Mouse (Mus musculus): ENCODE data around the gene Chmp6. TPM values are rescaled to one million over a fixed set of nuclear protein-coding genes. Genes with fewer than 3 reads are reported as not detected.

The Chmp6 gene
- total and polyA plus RNA-seq, 2 experiments from 2014 or later = 115 to 117 TPM

DNA sequence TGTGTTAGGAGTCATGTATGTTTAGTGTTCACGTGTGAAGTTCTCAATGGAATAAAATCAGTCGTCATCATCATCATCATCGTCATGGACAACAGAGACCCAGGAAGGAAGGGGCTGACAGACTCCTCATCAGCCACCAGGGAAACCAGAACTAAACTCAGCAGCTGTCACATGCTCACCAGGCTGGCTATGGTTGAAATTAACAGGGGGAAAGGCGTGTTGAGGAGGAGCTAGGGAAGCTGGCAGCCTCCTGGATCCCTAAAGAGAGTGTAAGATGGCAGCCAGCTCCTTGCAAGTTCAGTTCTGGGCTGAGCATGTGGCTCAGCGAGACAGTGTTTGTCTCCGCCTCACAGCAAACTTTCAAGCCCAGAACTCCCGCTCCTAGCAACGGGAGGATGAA is 21.5 kb downstream of the Chmp6 start:
- Histone ChIP-seq H3K4me3 (ENCODE audit: low read length) (no peak overlapping the region), H3K4me2 (ENCODE audit: low read depth, low read length) (no peak overlapping the region), H3K9ac (replicated peaks; ENCODE audit: low read length) (no peak overlapping the region), H3K36me3 (ENCODE audit: insufficient read depth, low read length) (no peaks in the 10 kb centered on the region), H3K9me3 (ENCODE audit: low read length) (no peaks in the 10 kb centered on the region), H3K27me3 (ENCODE audit: insufficient read depth, low read length) (no peaks in the 10 kb centered on the region), H3K4me1 (ENCODE audit: insufficient read depth, low read length) (peaks cover 7% of the 10 kb centered on the region), H3K27ac (no peak overlapping the region)
- DNase-seq (ENCODE audit: low spot score) (no peak), ATAC-seq (no peak)
- WGBS = 60% methylated on average over 8 of the region's 8 CpGs
- no peak for TF ChIP-seq CTCF (IDR thresholded peaks at IDR 0.05; ENCODE audit: low read depth)

- Histone ChIP-seq H3K9me3 (ENCODE audit: low read length) (no peaks in the 10 kb centered on the region), H3K27ac (no peak overlapping the region), H3K27me3 (ENCODE audit: insufficient read depth, low read length) (no peaks in the 10 kb centered on the region), H3K4me3 (ENCODE audit: low read length) (no peak overlapping the region), H3K4me1 (ENCODE audit: insufficient read depth, low read length) (peaks cover 12% of the 10 kb centered on the region), H3K4me2 (ENCODE audit: low read depth, low read length) (no peak overlapping the region), H3K36me3 (ENCODE audit: insufficient read depth, low read length) (no peaks in the 10 kb centered on the region), H3K9ac (replicated peaks; ENCODE audit: low read length) (no peak overlapping the region)
- 24% methylated on average over 6 of the region's 6 CpGs for WGBS
- peak; percentile 87 for TF ChIP-seq CTCF (IDR thresholded peaks at IDR 0.05; ENCODE audit: low read depth)
- ATAC-seq (peak; percentile 14; the same call in 1 of the 2 replicates), DNase-seq (ENCODE audit: low spot score) (peak; percentile 82)
These were observed 22.2 kb downstream of the Chmp6 start for GRCm38 (mm10) chr11:119935457-119935856.

- Histone ChIP-seq H3K4me1 (ENCODE audit: insufficient read depth, low read length) (peaks cover 22% of the 10 kb centered on the region), H3K9me3 (ENCODE audit: low read length) (no peaks in the 10 kb centered on the region), H3K36me3 (ENCODE audit: insufficient read depth, low read length) (no peaks in the 10 kb centered on the region), H3K27ac (no peak overlapping the region; the same call in 1 of the 2 replicates), H3K9ac (replicated peaks; ENCODE audit: low read length) (no peak overlapping the region), H3K4me3 (ENCODE audit: low read length) (no peak overlapping the region), H3K27me3 (ENCODE audit: insufficient read depth, low read length) (no peaks in the 10 kb centered on the region), H3K4me2 (ENCODE audit: low read depth, low read length) (no peak overlapping the region)
- no peak for TF ChIP-seq CTCF (IDR thresholded peaks at IDR 0.05; ENCODE audit: low read depth)
- 65% methylated on average over 2 of the region's 2 CpGs for WGBS
- DNase-seq (ENCODE audit: low spot score) = no peak
- ATAC-seq = no peak
These were observed 23.2 kb downstream of the Chmp6 start for GRCm38 (mm10) chr11:119936456-119936855.

GRCm38 (mm10) chr11:119937216-119937615 is 24.0 kb downstream of the Chmp6 start:
- Histone ChIP-seq H3K9ac (replicated peaks; ENCODE audit: low read length) (no peak overlapping the region), H3K4me3 (ENCODE audit: low read length) (no peak overlapping the region), H3K9me3 (ENCODE audit: low read length) (no peaks in the 10 kb centered on the region), H3K27ac (no peak overlapping the region), H3K4me2 (ENCODE audit: low read depth, low read length) (0 out of 2 replicates have a peak overlapping the region, but pooled peaks have one; percentile 11), H3K27me3 (ENCODE audit: insufficient read depth, low read length) (no peaks in the 10 kb centered on the region), H3K36me3 (ENCODE audit: insufficient read depth, low read length) (no peaks in the 10 kb centered on the region), H3K4me1 (ENCODE audit: insufficient read depth, low read length) (peaks cover 26% of the 10 kb centered on the region)
- DNase-seq (ENCODE audit: low spot score) (no peak), ATAC-seq (no peak)
- no peak for TF ChIP-seq CTCF (IDR thresholded peaks at IDR 0.05; ENCODE audit: low read depth)
- WGBS = 41% methylated on average over 12 of the region's 12 CpGs

GRCm38 (mm10) chr11:119937772-119938502 is 24.7 kb downstream of the Chmp6 start:
- no peak overlapping the region for H3K27ac ChIP-seq
- no peak overlapping the region for H3K4me2 ChIP-seq (ENCODE audit: low read depth, low read length)
- no peaks in the 10 kb centered on the region for H3K36me3 ChIP-seq (ENCODE audit: insufficient read depth, low read length)
- ATAC-seq (no peak), DNase-seq (ENCODE audit: low spot score) (no peak)
- TF ChIP-seq CTCF (IDR thresholded peaks at IDR 0.05; ENCODE audit: low read depth) = no peak
- H3K9me3 ChIP-seq (ENCODE audit: low read length) = no peaks in the 10 kb centered on the region
- H3K9ac ChIP-seq (replicated peaks; ENCODE audit: low read length) = 0 out of 2 replicates have a peak overlapping the region, but pooled peaks have one; percentile 13
- H3K27me3 ChIP-seq (ENCODE audit: insufficient read depth, low read length) = no peaks in the 10 kb centered on the region
- peaks cover 26% of the 10 kb centered on the region for H3K4me1 ChIP-seq (ENCODE audit: insufficient read depth, low read length)
- no peak overlapping the region for H3K4me3 ChIP-seq (ENCODE audit: low read length)
- 58% methylated on average over 19 of the region's 19 CpGs for WGBS

DNA sequence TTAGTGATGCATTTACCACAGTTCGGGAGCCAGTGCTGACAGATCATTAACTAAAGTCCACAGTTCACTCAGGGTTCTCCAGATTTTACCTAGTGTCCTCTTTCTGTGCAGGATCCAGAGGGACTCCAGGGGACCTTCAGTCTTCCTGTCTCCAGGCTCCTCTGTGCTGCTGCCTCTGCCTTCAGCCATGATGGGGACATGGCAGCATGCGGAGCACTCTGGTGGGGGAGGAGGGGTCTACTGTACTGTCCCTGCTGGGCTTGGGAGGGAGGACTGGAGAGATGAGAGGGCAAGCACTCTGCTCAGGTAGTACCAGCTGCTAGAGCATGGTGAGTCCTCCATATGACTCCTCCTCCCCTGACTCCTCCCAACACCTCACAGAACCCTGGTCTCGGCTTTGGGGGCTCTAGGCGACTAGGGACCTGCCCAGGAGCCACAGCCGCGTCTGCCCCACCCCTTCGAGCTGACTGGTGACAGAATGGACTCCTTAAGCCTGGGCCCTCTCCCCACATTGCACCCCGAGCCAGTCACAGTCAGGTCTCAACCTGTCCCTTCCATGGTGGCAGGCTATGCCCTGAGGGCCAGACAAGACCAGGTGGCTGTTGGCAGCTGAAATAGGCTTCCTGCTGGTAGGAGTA is 26.0 kb downstream of the Chmp6 start:
- H3K9ac ChIP-seq (replicated peaks; ENCODE audit: low read length) = no peak overlapping the region
- H3K27ac ChIP-seq = no peak overlapping the region
- no peak for TF ChIP-seq CTCF (IDR thresholded peaks at IDR 0.05; ENCODE audit: low read depth)
- peaks cover 30% of the 10 kb centered on the region for H3K4me1 ChIP-seq (ENCODE audit: insufficient read depth, low read length)
- no peaks in the 10 kb centered on the region for H3K36me3 ChIP-seq (ENCODE audit: insufficient read depth, low read length)
- 50% methylated on average over 8 of the region's 8 CpGs for WGBS
- DNase-seq (ENCODE audit: low spot score) (no peak), ATAC-seq (no peak)
- no peak overlapping the region for H3K4me3 ChIP-seq (ENCODE audit: low read length)
- H3K9me3 ChIP-seq (ENCODE audit: low read length) = no peaks in the 10 kb centered on the region
- no peak overlapping the region for H3K4me2 ChIP-seq (ENCODE audit: low read depth, low read length)
- no peaks in the 10 kb centered on the region for H3K27me3 ChIP-seq (ENCODE audit: insufficient read depth, low read length)

GRCm38 (mm10) chr11:119939711-119940106 is 26.5 kb downstream of the Chmp6 start:
- peak overlapping the region; percentile 35; the same call in 1 of the 2 replicates for H3K4me2 ChIP-seq (ENCODE audit: low read depth, low read length)
- DNase-seq (ENCODE audit: low spot score) (no peak), ATAC-seq (no peak)
- H3K9ac ChIP-seq (replicated peaks; ENCODE audit: low read length) = no peak overlapping the region
- TF ChIP-seq CTCF (IDR thresholded peaks at IDR 0.05; ENCODE audit: low read depth) = no peak
- H3K4me3 ChIP-seq (ENCODE audit: low read length) = no peak overlapping the region
- no peaks in the 10 kb centered on the region for H3K27me3 ChIP-seq (ENCODE audit: insufficient read depth, low read length)
- H3K27ac ChIP-seq = 0 out of 2 replicates have a peak overlapping the region, but pooled peaks have one; percentile 66
- H3K4me1 ChIP-seq (ENCODE audit: insufficient read depth, low read length) = peaks cover 35% of the 10 kb centered on the region
- 58% methylated on average over 4 of the region's 4 CpGs for WGBS
- H3K9me3 ChIP-seq (ENCODE audit: low read length) = no peaks in the 10 kb centered on the region
- no peaks in the 10 kb centered on the region for H3K36me3 ChIP-seq (ENCODE audit: insufficient read depth, low read length)

All from hindbrain, postnatal 0 days (tissue).